Mouse (Mus musculus): ENCODE results near the gene Dpf3. TPM values are rescaled to one million over a fixed set of nuclear protein-coding genes. Genes with fewer than 3 reads are reported as not detected.

Dpf3 gene
- polyA plus RNA-seq, 1 experiment from 2014 or later = 6.6 TPM

GRCm38 (mm10) chr12:83310567-83310966, 176.9 kb downstream of the Dpf3 start:
- ATAC-seq (ENCODE audit: low read depth) (no peak), DNase-seq (no peak)
- peaks cover 37% of the 10 kb centered on the region for H3K4me1 ChIP-seq (replicated peaks)
- H3K36me3 ChIP-seq = no peaks in the 10 kb centered on the region
- H3K27me3 ChIP-seq = no peaks in the 10 kb centered on the region
- 83% methylated on average over 11 of the region's 11 CpGs for WGBS (ENCODE audit: insufficient replicate concordance)
- no peak overlapping the region for H3K9ac ChIP-seq
- no peak overlapping the region for H3K4me3 ChIP-seq (replicated peaks)
- H3K4me2 ChIP-seq = no peak overlapping the region
- H3K27ac ChIP-seq = no peak overlapping the region
- no peaks in the 10 kb centered on the region for H3K9me3 ChIP-seq (replicated peaks)

GRCm38 (mm10) chr12:83309031-83309804, 178.3 kb downstream of the Dpf3 start:
- 69% methylated on average over 11 of the region's 11 CpGs for WGBS (ENCODE audit: insufficient replicate concordance)
- Histone ChIP-seq H3K36me3 (no peaks in the 10 kb centered on the region), H3K4me3 (replicated peaks) (peak overlapping the region; percentile 21), H3K4me1 (replicated peaks) (peaks cover 27% of the 10 kb centered on the region), H3K9ac (peak overlapping the region; percentile 31; the same call in 1 of the 2 replicates), H3K9me3 (replicated peaks) (no peaks in the 10 kb centered on the region), H3K27ac (peak overlapping the region; percentile 87), H3K27me3 (no peaks in the 10 kb centered on the region), H3K4me2 (peak overlapping the region; percentile 57)
- DNase-seq = peak; percentile 73
- peak; percentile 96 for ATAC-seq (ENCODE audit: low read depth)

- DNase-seq = peak; percentile 41
- H3K4me3 ChIP-seq (replicated peaks) = peak overlapping the region; percentile 21
- H3K27me3 ChIP-seq = no peaks in the 10 kb centered on the region
- peak overlapping the region; percentile 87 for H3K27ac ChIP-seq
- H3K36me3 ChIP-seq = no peaks in the 10 kb centered on the region
- H3K4me2 ChIP-seq = peak overlapping the region; percentile 57
- 52% methylated on average over 4 of the region's 4 CpGs for WGBS (ENCODE audit: insufficient replicate concordance)
- H3K4me1 ChIP-seq (replicated peaks) = peaks cover 26% of the 10 kb centered on the region
- ATAC-seq (ENCODE audit: low read depth) = peak; percentile 87
- H3K9ac ChIP-seq = peak overlapping the region; percentile 31; the same call in 1 of the 2 replicates
- no peaks in the 10 kb centered on the region for H3K9me3 ChIP-seq (replicated peaks)
Observed at GRCm38 (mm10) chr12:83308627-83309026, 178.9 kb downstream of the Dpf3 start.

GRCm38 (mm10) chr12:83303221-83303620, 184.3 kb downstream of the Dpf3 start:
- Histone ChIP-seq H3K9ac (no peak overlapping the region), H3K4me3 (replicated peaks) (no peak overlapping the region), H3K36me3 (no peaks in the 10 kb centered on the region), H3K9me3 (replicated peaks) (no peaks in the 10 kb centered on the region), H3K4me2 (no peak overlapping the region), H3K27ac (no peak overlapping the region), H3K27me3 (no peaks in the 10 kb centered on the region), H3K4me1 (replicated peaks) (peaks cover 4% of the 10 kb centered on the region)
- no peak for ATAC-seq (ENCODE audit: low read depth)
- WGBS (ENCODE audit: insufficient replicate concordance) = 69% methylated on average over 6 of the region's 6 CpGs
- DNase-seq = no peak

GRCm38 (mm10) chr12:83302320-83303153, 185.0 kb downstream of the Dpf3 start:
- Histone ChIP-seq H3K9ac (no peak overlapping the region), H3K27me3 (no peaks in the 10 kb centered on the region), H3K9me3 (replicated peaks) (no peaks in the 10 kb centered on the region), H3K4me1 (replicated peaks) (no peaks in the 10 kb centered on the region), H3K4me2 (no peak overlapping the region), H3K4me3 (replicated peaks) (no peak overlapping the region), H3K36me3 (no peaks in the 10 kb centered on the region), H3K27ac (no peak overlapping the region)
- WGBS (ENCODE audit: insufficient replicate concordance) = 55% methylated on average over 18 of the region's 18 CpGs
- ATAC-seq (ENCODE audit: low read depth) (no peak), DNase-seq (no peak)

- Histone ChIP-seq H3K27me3 (no peaks in the 10 kb centered on the region), H3K9ac (no peak overlapping the region), H3K36me3 (no peaks in the 10 kb centered on the region), H3K9me3 (replicated peaks) (no peaks in the 10 kb centered on the region), H3K4me3 (replicated peaks) (no peak overlapping the region), H3K4me2 (no peak overlapping the region), H3K4me1 (replicated peaks) (no peaks in the 10 kb centered on the region), H3K27ac (no peak overlapping the region)
- ATAC-seq (ENCODE audit: low read depth) = no peak
- 77% methylated on average over 18 of the region's 18 CpGs for whole genome bisulfite sequencing (ENCODE audit: insufficient replicate concordance)
- no peak for DNase-seq
Observed at GRCm38 (mm10) chr12:83301616-83302319, 185.7 kb downstream of the Dpf3 start.

GRCm38 (mm10) chr12:83298358-83298757, 189.2 kb downstream of the Dpf3 start:
- no peak overlapping the region for H3K27ac ChIP-seq
- no peaks in the 10 kb centered on the region for H3K4me1 ChIP-seq (replicated peaks)
- H3K4me2 ChIP-seq = no peak overlapping the region
- H3K4me3 ChIP-seq (replicated peaks) = no peak overlapping the region
- ATAC-seq (ENCODE audit: low read depth) (no peak), DNase-seq (no peak)
- H3K9ac ChIP-seq = no peak overlapping the region
- H3K36me3 ChIP-seq = 0 out of 2 replicates have a peak, but pooled peaks cover 2% of the 10 kb centered on the region
- H3K9me3 ChIP-seq (replicated peaks) = no peaks in the 10 kb centered on the region
- no peaks in the 10 kb centered on the region for H3K27me3 ChIP-seq
- 40% methylated on average over 5 of the region's 5 CpGs for WGBS (ENCODE audit: insufficient replicate concordance)

GRCm38 (mm10) chr12:83295031-83295430, 192.5 kb downstream of the Dpf3 start:
- 55% methylated on average over 8 of the region's 8 CpGs for WGBS (ENCODE audit: insufficient replicate concordance)
- no peak for DNase-seq
- no peak overlapping the region for H3K9ac ChIP-seq

GRCm38 (mm10) chr12:83291915-83292314, 195.6 kb downstream of the Dpf3 start:
- Histone ChIP-seq H3K9ac (no peak overlapping the region), H3K4me3 (replicated peaks) (no peak overlapping the region), H3K4me2 (no peak overlapping the region), H3K9me3 (replicated peaks) (no peaks in the 10 kb centered on the region), H3K27ac (no peak overlapping the region), H3K4me1 (replicated peaks) (no peaks in the 10 kb centered on the region), H3K27me3 (no peaks in the 10 kb centered on the region), H3K36me3 (0 out of 2 replicates have a peak, but pooled peaks cover 2% of the 10 kb centered on the region)
- 47% methylated on average over 5 of the region's 5 CpGs for WGBS (ENCODE audit: insufficient replicate concordance)
- ATAC-seq (ENCODE audit: low read depth) (no peak), DNase-seq (no peak)

More at GRCm38 (mm10) chr12:83295031-83295430, 192.5 kb downstream of the Dpf3 start:
- Histone ChIP-seq H3K4me1 (replicated peaks) (no peaks in the 10 kb centered on the region), H3K4me3 (replicated peaks) (no peak overlapping the region), H3K27ac (no peak overlapping the region), H3K9me3 (replicated peaks) (no peaks in the 10 kb centered on the region), H3K4me2 (no peak overlapping the region), H3K27me3 (no peaks in the 10 kb centered on the region), H3K36me3 (0 out of 2 replicates have a peak, but pooled peaks cover 2% of the 10 kb centered on the region)
- no peak for ATAC-seq (ENCODE audit: low read depth)

- Histone ChIP-seq H3K4me1 (replicated peaks) (no peaks in the 10 kb centered on the region), H3K9me3 (replicated peaks) (no peaks in the 10 kb centered on the region), H3K4me2 (no peak overlapping the region), H3K4me3 (replicated peaks) (no peak overlapping the region), H3K36me3 (no peaks in the 10 kb centered on the region), H3K27me3 (no peaks in the 10 kb centered on the region), H3K27ac (no peak overlapping the region), H3K9ac (no peak overlapping the region)
- WGBS (ENCODE audit: insufficient replicate concordance) = 65% methylated on average over 17 of the region's 17 CpGs
- DNase-seq (no peak), ATAC-seq (ENCODE audit: low read depth) (no peak)
Observed at GRCm38 (mm10) chr12:83286496-83287492, 200.7 kb downstream of the Dpf3 start.

All from liver, embryonic 13.5 days (tissue).